24 mouse cellular contexts compared by ENCODE assay signal in genomic region chr6:90999176-90999575, GRCm38 (mm10).
"Had no signal": no experiment of that assay in that cellular context is flagged by ENCODE, and none has a peak within 500 bp of the region (broad histone marks: within the 10 kb centered on the region; RNA-seq: fewer than 3 reads in every experiment).

No protein-coding gene starts in this region.

- H3K36me3 ChIP-seq: heart, embryonic 12.5 days; hindbrain, embryonic 13.5 days; hindbrain, embryonic 15.5 days; kidney, embryonic 15.5 days; limb, embryonic 13.5 days; limb, embryonic 15.5 days; liver, embryonic 12.5 days had no signal

- H3K27me3 ChIP-seq: hindbrain, embryonic 13.5 days; hindbrain, embryonic 15.5 days; limb, embryonic 15.5 days; liver, embryonic 12.5 days had no signal

- H3K9me3 ChIP-seq: heart, embryonic 12.5 days; hindbrain, embryonic 13.5 days; hindbrain, embryonic 15.5 days; kidney, embryonic 15.5 days; limb, embryonic 13.5 days; limb, embryonic 15.5 days; liver, embryonic 12.5 days had no signal

- H3K4me3 ChIP-seq: heart, adult 2 months; heart, embryonic 12.5 days; hindbrain, embryonic 13.5 days; hindbrain, embryonic 15.5 days; kidney, embryonic 15.5 days; limb, embryonic 13.5 days; limb, embryonic 15.5 days; liver, embryonic 12.5 days had no signal

- H3K27ac ChIP-seq: heart, adult 2 months; hindbrain, embryonic 13.5 days; hindbrain, embryonic 15.5 days; hindbrain, postnatal 0 days; kidney, embryonic 15.5 days; kidney, postnatal 0 days; limb, embryonic 13.5 days; limb, embryonic 15.5 days; liver, embryonic 12.5 days; liver, embryonic 14.5 days had no signal

- H3K9ac ChIP-seq: heart, embryonic 12.5 days; hindbrain, embryonic 13.5 days; hindbrain, embryonic 15.5 days; kidney, embryonic 15.5 days; limb, embryonic 13.5 days; limb, embryonic 15.5 days; liver, embryonic 12.5 days; liver, embryonic 14.5 days had no signal

- H3K4me2 ChIP-seq: heart, embryonic 12.5 days; hindbrain, embryonic 13.5 days; hindbrain, embryonic 15.5 days; kidney, embryonic 15.5 days; limb, embryonic 13.5 days; limb, embryonic 15.5 days; liver, embryonic 12.5 days had no signal

- DNase-seq: gastrocnemius, postnatal 14 days; gastrocnemius, postnatal 36 days; heart, adult 11 months; heart, adult 2 months; heart, postnatal 10 days; kidney, adult 11 months; kidney, adult 2 months; kidney, adult 9 months; kidney, postnatal 14 days; kidney, postnatal 36 days; layer of hippocampus, adult 9-11 months; layer of hippocampus, postnatal 36 days; left cerebral cortex, postnatal 4 days had no signal

- ATAC-seq: hindbrain, postnatal 0 days; intestine, embryonic 16.5 days; liver, embryonic 12.5 days had no signal
